Mouse (Mus musculus) spleen, postnatal 36 days (tissue): ENCODE measurements around the gene Pan2.

Source experiments
- DNase-seq, 2 experiments: peaks; one replicate each; pipeline ENCODE4 v3.0.0; 2022; ENCODE audit warnings: low spot score in 2 of 2, mixed read lengths in 1 of 2

Pan2 gene

DNA sequence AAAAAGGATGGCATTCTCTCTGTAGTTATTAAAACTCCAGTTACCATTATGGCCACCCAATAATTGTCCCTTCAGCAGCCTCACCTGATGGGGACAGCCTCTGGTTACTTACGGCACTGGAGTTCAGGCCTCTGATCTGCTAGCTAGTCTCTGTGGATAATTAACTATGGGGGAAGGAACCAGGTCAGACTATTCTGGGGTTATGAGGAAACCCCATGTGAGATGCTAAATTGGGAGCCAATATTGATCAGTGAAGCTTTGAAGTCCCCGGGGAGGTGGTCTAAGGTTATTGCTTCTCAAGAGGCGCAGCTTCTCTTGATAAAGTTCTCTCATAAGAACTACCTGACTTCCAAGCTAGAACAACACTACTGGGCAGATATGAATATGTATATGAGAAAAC is 33.1 kb downstream of the Pan2 start:
- DNase-seq, result no peak

DNA sequence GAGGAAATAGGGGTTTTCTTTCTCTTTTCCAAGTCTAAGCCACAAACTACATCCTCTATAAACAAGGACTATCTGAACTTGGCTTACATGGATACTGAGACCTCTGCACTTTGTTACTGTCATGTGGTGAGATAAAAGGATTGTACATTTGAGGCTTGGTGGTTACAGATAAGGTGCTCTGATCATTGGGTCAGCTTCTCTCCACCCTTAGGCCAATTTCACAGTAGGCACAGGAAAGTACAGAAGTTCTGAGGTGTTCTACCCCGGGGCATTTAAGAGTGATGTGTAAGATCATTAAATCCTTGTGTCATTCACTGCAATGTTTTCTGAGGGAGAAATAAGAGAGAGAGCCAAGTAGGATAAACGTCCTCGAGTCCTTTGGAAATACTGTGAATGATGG is 33.5 kb downstream of the Pan2 start:
- no peak for DNase-seq

DNA sequence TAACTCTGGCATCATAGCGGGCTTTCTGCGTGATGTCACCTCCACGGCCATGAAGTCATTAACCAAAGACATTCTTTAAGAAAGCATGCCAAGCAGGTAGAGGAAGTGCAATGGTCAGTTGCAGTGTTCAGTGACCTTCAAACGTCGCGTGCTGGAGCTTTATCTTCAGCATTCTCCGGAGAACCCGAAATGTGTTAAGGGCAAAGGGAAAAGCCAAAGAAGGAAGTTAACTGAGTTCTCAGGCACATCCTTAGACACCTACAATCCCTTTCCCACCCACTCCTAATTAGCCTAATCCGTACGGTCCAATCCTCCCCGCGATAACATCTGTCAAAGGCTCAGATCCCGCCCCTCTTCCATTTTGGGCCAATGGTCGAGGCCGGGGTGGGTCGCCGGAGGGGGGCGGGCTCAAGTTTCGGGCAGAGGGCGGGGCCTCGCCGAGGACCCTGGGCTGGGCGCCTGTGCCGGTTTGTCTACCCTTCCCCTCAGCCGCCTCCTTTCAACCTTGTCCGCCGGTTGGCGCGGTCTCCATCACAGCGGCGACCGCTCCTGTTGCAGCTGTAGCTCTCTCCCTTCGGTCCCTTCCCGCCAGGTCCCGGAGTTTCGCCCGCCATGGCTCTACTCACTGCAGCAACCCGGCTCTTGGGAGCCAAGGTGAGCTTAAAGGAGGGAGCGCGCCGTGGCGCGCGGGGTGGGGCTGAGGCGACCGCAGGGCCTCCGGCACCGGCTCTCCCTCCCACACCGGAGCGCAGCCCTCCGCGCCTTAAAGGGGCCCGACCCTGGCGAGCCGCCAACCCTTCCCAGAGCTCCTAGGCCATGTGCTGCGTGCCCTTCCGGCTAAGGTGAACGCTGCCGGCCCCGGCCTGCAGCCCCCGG is 34.4 kb downstream of the Pan2 start, which contains the start of gene Cs:
Cs (plus strand) TSS at position 429 of the 876 bp plus-strand sequence.
- DNase-seq, result peak; percentile 96 to 97

DNA sequence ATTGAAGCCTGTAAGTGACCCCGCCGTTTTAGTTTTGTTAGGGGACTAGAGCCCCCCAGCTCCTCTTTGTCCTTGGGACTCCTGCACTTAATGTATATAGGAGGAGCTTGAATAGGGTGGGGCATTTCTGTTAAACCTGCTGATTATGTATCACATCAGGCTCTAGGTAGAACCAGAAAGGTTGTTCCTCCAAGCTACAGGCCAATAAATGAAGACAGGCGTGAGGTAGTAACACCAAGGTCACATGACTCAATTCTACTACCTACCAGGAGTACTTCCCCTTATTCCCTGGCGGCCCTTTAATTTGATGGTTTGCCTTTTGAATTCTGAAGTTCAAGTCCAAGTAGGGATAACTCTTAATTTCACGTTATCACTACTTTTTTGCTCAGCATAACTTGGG is 35.3 kb downstream of the Pan2 start:
- DNase-seq, result peak; percentile 40 to 46

DNA sequence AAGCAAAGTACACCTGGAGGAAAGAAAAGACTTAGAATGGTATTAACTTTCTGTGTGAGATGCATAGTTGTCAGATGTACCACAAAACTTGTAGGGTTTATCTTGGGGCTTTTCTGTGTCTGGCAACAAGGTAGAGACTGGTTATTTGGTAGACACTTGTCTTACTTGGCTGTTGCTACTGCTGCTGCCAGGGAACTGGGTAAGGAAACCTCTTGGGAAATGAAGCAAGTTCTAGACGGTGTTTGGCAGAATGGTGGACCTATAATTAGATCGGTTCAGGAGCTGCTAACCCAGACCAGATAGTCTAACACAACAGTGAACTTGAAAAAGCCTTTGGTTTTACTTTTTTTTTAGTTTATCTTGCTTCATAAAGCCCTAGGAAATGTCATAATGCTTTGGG is 35.8 kb downstream of the Pan2 start:
- no peak for DNase-seq

DNA sequence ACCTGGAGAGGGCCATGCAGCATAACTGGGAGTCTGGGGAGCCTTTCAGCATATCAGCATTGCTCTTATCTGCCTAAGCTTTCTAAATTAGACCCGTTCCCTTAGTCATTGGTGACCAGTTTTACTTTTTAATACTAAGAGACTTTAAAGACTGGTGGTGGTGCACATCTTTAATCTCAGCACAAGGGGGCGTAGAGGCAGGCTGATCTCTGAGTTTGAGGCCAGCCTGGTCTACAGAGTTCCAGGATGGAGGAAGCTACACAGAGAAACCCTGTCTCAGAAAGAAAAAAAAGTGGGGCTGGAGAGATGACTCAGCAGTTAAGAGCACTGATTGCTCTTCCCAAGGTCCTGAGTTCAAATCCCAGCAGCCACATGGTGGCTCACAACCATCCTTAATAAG is 37.1 kb downstream of the Pan2 start:
- no peak for DNase-seq

DNA sequence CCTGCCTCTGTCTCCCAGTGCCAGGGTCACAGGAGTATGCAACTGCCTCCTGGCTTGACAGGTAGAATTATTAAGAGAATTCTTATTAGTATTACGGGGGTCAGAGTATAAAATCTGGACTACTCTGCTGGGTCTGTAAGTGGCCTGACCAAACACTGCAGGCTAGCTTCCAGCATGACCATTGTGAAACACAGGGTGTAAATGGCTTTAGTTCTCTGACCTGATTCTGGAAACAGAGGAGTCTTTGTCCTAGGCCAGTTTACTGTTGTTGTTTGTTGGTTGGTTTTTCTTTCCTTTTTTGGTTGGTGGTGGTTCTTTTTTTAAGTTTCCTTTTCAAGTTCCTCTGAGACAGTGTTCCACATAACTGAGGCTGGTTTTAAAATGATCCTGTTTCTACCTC is 40.3 kb downstream of the Pan2 start:
- no peak for DNase-seq

DNA sequence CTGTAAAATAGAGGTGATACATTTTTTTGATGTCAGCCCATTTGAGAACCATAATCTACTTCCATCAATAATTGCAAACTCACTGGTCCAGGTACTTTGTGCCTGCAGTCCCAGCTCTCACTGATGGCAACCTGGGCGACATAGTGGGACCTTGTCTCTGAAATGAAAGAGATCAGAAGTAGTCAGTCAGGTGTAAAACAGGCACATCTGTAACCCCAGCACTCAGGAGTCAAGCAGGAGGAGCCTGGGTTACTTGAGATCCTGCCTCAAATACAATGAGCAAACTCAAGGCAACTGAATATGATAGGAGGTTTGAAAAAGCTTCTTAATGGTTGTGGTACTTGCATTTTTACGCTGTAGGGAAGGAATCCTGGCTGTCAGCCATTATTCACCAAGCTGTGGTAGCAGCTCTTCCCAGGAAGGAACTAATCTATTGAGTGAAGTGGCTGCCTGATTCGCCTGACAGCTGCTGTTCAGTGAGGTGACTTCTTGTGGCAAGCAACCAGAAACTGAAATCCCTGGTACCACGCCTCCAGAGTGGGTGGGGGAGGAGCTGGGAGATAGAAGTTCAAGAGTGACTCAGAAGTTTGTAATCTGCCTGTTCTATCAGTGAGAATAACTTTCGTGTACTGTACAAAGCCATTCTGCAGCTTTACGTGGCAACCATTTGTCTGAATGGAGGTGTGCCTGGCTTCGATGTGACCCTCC is 41.6 kb downstream of the Pan2 start:
- DNase-seq, result peak; percentile 76 to 77

DNA sequence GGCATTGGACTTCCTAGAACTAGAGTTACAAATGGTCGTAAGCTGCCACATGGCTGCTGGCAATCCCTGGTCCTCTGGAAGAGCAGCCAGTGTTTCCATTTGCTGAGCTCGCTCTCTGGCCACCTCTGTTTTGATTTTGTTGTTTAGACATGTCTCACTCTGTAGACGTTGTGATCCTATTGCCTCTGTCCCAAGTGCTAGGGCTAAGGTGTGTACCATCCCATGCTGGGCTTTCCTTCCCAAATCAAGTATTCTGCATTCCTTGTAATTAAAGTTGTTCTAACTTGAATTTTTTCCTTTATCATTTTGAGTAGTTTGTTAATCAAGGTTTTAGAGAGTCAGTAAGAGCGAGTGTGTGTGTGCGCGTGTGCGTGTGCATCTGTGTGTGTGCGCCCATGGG is 44.4 kb downstream of the Pan2 start:
- DNase-seq, result no peak

DNA sequence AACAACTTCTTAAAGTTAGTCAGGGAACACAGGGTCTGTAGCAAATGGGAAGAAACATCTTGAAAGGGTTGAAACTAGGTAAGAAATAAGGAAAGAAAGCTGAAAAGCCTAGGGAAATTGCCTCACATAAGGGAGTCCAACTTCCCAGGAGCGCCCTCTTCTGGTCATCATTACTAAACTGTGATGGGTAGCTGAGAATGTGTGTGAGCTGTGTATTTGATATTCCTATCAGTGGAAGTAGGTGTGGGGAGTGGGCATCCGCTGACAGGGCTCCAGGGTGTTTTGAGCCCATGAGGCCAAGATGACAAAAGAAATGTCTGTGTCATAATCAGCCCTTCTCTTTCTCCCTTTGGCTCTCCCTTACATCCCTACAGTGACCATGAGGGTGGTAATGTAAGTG is 55.7 kb downstream of the Pan2 start:
- peak in 1 of 2 experiments; percentile 55 for DNase-seq

DNA sequence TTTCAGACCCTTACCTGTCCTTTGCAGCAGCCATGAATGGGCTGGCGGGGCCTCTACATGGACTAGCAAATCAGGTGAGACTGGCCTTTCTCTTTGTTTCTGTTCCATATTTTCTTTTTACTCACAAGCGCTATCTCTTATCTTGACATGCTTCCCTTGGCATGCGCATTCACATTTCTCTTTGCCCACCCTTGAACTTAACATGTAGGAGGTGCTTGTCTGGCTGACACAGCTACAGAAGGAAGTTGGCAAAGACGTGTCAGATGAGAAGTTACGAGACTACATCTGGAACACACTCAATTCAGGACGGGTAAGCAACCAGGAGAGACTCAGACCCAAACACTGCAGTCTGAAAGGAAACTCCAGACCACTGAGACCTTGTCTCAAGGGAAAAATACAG is 56.1 kb downstream of the Pan2 start:
- no peak for DNase-seq

DNA sequence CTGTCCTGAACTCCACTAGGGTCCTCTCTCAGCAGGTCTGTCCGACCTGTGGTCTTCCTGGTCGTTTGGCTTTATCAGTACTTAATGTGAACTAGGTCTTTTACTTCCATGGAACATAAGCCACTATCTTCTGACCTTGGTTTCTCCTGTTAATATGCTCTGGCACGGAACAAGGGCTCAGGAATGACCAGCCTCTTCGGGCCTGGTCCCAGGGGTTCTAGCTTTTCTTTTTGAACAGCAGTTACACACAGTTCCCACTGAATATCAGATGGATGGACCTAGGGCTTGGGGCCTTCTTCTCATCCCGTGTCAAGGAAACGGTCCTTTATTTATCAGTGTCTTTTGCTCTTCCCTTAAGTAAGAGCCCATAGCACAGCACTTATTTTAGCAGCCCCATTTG is 58.7 kb downstream of the Pan2 start:
- DNase-seq, result no peak

DNA sequence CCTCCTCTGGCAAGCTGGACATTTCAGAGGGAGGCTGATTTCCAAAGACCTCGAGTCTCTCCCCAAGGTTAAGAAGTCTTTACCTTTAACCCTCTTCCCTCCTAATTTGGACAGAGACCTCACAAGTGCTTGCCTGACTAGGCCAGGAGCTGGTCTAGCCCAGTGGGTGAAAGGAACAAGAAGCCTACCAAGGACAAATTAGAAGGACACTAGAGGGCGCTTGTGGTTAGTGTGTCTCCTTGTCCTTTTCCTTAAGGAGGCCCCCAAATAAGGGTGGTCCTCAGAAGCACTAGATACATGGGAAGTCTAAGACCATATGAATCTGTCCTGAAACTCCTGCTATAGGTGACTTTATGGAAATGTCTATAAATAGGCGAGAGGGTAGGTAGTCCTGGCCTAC is 59.4 kb downstream of the Pan2 start:
- peak in 1 of 2 experiments; percentile 29 for DNase-seq

DNA sequence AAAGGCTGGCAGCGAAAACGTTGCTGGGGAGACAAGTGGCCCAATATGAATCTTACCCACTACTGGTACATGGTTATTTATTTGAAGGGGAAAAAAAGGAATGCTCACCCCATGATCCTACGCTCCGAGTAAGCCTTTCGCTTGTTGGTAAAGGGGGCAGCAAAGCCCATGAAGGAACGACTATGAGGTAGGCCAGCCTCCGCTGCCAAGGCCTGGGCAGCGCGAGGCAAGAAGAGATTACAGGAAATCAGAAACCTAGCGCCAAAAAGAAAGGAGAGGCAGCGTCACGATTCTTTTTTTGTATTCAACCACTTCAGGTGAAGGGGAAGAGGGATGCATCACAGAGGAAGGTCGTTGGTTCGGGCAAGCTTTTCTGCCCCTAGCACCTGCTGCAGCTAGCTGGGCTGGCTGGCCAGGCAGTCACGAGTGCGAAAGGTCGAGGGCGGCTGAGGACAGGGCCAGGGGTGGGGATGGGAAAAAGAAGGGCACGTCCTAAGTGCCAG is 64.8 kb downstream of the Pan2 start:
- no peak for DNase-seq

DNA sequence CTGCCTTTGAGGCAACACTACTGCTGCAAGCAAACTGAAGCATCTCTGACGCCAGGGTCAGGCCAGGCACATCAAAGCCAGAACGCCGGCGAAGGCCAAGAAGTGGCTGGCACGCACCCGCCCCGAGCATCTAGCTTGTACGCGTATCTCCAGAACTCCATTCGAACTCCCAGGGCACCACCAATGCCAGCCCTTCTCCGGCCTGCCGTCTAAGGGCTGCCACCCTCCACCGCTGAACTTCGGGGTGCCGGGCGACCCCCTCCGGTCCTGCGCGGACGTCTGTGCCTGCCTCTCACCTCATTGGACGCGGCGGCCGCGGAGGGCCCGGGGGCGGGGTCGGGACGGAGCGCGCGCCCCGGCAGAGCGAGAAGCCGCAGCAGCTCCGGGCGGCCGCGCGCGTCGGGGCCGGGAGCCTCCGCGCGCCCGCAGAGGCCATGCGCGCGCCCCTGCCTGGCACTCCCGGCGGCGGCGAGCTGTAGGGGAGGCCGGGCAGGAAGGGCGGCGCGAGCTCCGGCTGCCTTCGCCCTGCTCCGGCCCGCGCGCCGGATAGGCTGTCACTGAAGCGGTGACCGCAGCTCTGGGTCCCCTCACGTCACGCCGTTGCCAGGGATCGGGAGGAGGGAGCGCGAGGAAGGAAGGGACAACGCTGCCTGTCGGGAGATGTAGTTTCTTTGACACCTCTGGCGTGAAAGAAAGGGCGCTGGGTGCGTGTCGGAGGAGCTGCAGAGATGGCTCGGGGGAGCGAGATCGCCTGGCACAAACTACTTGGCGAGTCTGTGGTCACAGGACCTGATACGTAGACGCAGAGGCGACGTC is 65.5 kb downstream of the Pan2 start, which contains the start of gene Coq10a:
Coq10a (minus strand) TSS at position 596 of the 816 bp plus-strand sequence.
- peak; percentile 91 to 92 for DNase-seq

DNA sequence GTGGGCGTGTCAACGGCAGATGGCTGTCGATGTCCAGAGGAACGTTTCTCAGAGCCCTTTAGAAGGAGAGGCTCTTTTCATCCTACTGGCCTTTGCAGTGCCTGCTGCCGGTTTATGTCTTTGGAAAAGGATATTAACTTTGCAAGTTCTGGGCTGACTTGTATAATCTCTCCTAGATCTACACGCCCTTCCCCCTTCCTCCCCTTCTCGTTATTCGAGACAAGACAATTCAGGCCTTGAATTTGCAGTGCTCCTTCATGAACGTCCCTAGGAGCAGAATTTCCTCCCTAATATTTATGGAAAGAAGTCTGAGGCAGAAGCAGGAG is 66.0 kb downstream of the Pan2 start:
- DNase-seq, result no peak

DNA sequence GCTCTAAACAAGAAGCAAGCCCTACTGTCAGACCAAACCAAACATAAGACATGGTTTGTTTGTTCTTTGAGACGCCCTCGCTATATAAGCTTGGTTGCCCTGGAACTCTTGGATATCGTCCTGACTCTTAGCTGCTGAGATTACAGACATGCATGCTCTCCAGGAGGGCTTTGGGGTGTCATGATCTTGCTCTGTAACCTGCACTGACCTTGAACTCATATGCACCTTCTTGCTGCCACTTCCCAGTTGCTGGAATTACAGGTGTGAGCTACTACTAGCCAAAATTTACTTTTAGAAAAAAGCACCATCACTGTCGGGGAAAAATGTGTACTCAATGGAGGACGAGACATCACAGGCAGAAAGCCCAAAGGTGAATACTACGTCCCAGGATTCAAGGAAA is 66.5 kb downstream of the Pan2 start:
- no peak for DNase-seq

DNA sequence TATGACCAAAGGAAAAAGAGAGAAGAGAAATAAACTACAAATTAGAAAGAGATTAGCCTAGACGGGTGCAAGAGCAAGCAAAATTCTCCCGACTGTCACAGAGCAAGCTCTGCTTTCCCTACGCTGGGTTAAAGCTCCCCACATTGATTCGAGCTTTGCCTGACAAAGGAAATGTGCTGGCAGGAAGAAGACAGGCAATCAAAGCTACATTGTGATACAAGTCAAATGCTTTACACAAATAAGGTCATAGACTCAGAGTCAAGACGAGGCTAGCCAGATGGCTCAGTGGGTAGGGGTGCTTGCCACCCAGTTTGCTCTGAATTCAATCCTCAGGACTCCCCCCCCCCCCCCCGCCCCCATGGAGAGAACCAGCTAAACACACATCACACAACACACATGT is 66.9 kb downstream of the Pan2 start:
- DNase-seq, result no peak

DNA sequence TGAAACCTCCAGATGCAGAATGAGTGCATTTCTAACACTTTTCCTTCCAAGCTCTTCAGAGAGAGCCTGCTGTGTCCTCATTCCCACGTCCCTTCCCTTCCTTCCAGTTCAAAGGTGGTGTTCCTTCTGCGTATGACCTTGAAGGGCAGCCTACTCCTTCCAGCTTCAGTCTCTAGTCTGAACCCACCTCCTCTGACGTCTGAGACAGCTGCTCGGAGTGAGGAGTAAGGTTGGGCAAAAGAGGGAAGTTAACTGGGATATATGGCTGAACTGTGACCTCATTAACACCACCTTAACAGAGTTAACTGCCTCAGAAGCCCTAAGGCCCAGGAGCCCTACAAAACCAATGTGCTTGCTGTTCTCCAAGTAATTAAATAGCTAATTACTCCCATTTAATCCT is 67.5 kb downstream of the Pan2 start:
- DNase-seq, result no peak
